Mouse (Mus musculus) B cell, adult 67 days (primary cell): Measurements from ENCODE around the gene Gm8300. TPM values are rescaled to one million over a fixed set of nuclear protein-coding genes. Genes with fewer than 3 reads are reported as not detected.

Experiments
- total RNA-seq, 2 experiments: library from RNA; stranded (reverse); gene quantifications; 4 replicates each; pipeline ENCODE4 v1.2.4; 2023

The Gm8300 gene
- not detected for total RNA-seq

DNA sequence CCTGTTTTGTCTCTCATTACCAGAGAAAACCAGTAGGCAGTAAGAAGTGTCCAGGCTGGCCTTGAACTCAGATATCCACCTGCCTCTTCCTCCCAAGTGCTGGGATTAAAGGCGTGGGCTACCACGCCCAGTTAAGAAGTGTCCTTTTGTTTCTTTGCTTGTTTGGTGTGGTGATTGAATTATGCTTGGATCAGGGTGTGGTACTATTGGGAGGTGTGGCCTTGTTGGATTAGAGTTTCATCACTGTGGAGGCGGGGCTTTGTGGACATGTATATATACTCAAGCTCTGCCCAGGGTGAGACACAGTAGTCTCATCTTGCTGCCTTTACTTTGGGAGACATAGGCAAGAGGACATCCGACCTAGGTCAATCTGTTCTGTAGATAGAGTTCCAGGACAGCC, at the start of gene Gm8300:
Gene Gm8300 (plus strand): TSS at position 301 of the 400 bp plus-strand sequence.

DNA sequence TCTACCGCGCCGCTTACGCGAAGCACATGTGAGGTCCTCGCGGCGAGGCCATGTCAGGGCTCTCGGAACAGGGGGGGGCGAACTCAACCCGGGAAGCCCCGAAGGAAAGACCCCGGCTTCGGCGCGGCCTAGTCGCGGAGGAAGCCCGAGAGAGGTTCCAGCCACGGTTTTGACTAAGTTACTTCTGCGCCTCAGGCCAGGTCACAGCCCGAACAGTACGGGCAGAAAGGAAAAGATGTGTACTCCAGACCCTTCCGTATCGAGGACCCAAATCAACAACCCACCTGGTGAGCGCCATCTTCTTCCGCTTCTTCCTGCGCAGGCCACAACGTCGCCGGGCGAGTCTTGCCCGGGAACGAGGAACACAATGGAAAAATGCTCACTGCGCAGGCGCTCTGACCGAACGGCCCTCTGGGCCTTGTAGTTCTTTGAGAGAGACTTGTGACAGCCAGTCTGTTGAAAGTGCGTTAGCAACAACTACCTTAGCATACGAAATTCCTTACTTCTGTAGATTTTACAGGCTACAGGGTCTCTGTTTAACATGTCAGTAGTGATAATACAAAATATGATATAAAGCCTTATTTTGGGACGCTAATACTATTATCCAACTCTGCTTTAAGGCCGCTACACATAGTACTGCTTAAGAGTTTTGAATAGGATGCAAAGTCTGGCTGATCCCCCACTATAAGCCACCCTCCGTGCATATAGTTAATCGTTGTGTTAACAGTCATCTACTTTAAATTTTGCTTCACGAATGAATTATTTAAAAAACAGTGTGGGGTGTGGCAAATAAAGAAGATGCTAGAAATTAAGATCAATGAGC, 41.9 kb upstream of the Gm8300 start, which contains the start of gene Snw1:
Gene Snw1 (minus strand): TSS at position 311 of the 823 bp plus-strand sequence.

DNA sequence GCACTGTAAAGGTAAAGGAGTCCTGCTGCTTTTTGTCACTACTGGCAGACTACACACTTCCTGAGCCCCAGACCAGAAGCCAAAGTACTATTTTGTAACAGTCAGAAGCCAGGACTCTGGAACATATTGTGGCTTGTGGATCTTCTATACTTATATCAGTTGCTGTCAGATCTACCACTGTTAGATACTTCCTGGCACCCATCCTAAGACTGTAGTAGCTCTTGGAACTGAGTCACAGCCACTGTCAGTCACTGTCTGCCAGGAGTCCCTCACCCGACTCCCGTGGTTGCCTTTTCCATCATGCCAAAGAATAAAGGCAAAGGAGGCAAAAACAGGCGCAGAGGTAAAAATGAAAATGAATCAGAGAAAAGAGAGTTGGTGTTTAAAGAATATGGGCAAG, 19.7 kb upstream of the Gm8300 start, which contains the start of gene Gm5788:
Gene Gm5788 (plus strand): TSS at position 301 of the 400 bp plus-strand sequence.

Other genes starting within 250 kb of the Gm8300 start
- gene Vipas39, start 248.1 kb upstream of the Gm8300 start, total RNA-seq, result 10 to 100 TPM; 42.7 to 43.9 TPM
- 100 to 1,000 TPM; 100 to 141 TPM for gene Ahsa1, start 247.8 kb upstream of the Gm8300 start, total RNA-seq
- gene Ism2, start 214.6 kb upstream of the Gm8300 start, total RNA-seq, result not detected
- gene Sptlc2, start 126.0 kb upstream of the Gm8300 start, total RNA-seq, result 10 to 100 TPM; 85.3 to 95.0 TPM
- 10 to 100 TPM; 42.5 to 54.8 TPM for gene Slirp, start 70.4 kb upstream of the Gm8300 start, total RNA-seq
- 100 to 1,000 TPM in 1 of 2 experiments, 10 to 100 TPM in 1; 81.2 to 104 TPM for gene Alkbh1, start 70.3 kb upstream of the Gm8300 start, total RNA-seq
- gene Snw1, start 42.0 kb upstream of the Gm8300 start, total RNA-seq, result 10 to 100 TPM; 91.0 to 94.3 TPM
- gene Gm5788, start 19.6 kb upstream of the Gm8300 start, total RNA-seq, result not detected
- gene Oog1, start 88.4 kb downstream of the Gm8300 start, total RNA-seq, result not detected
- not detected for gene Gm4027, start 104.6 kb downstream of the Gm8300 start, total RNA-seq
- gene Gm16381, start 130.3 kb downstream of the Gm8300 start, total RNA-seq, result not detected